Mouse (Mus musculus): ENCODE data around the gene Srpk1.

DNA sequence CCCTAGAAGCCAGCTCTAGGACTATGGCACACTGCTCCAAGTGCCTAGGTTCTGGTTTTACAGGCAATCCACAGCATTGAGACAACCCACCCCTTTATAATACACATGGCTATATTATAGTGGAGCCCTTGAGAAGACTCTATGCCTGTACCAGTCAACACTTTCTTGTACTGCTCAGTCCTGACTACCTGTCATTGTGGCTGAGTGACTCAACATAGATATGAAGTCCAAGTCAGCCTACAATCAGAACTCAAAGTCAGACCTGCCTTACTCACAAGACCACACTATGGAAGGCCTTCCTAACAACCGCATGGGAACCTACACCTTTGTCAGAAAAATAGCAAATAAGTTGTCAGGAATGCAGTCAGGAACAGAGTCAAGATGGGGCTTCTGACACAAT, 3.7 kb downstream of the Srpk1 start:
- TF ChIP-seq POLR2A (IDR thresholded peaks at IDR 0.05; ENCODE audit: low read depth, low read length): no peak
- no peak for TF ChIP-seq MAX (IDR thresholded peaks at IDR 0.05; ENCODE audit: low read length)
- TF ChIP-seq CTCF (conservative IDR thresholded peaks at IDR 0.05 in 1 of 2, IDR thresholded peaks at IDR 0.05 in 1 of 2; ENCODE audit: low read depth in 2 of 2, low read length in 2 of 2): no peak
- TF ChIP-seq EP300 (IDR thresholded peaks at IDR 0.05; ENCODE audit: low read length): no peak
- no peak for TF ChIP-seq MYC (IDR thresholded peaks at IDR 0.05; ENCODE audit: low read depth, low read length)
- TF ChIP-seq ZC3H11A (IDR thresholded peaks at IDR 0.05; ENCODE audit: low read depth, low read length): no peak
- TF ChIP-seq ETS1 (conservative IDR thresholded peaks at IDR 0.05; ENCODE audit: low read depth, low read length): no peak
- TF ChIP-seq BHLHE40 (IDR thresholded peaks at IDR 0.05; ENCODE audit: low read depth, low read length): no peak
- TF ChIP-seq MXI1 (IDR thresholded peaks at IDR 0.05; ENCODE audit: low read depth, low read length): no peak
- TF ChIP-seq GABPA (IDR thresholded peaks at IDR 0.05; ENCODE audit: insufficient replicate concordance, low read depth, low read length): no peak
- TF ChIP-seq CHD2 (IDR thresholded peaks at IDR 0.05; ENCODE audit: low read length): no peak
- no peak for TF ChIP-seq IRF4 (IDR thresholded peaks at IDR 0.05; ENCODE audit: low read depth, low read length)
- no peak for TF ChIP-seq SMC3 (IDR thresholded peaks at IDR 0.05; ENCODE audit: low read depth, low read length)
- TF ChIP-seq TCF12 (IDR thresholded peaks at IDR 0.05; ENCODE audit: low read depth, low read length): no peak
